Mouse (Mus musculus): Measurements from ENCODE around the gene Tmco3.

The Tmco3 gene

GRCm38 (mm10) chr8:13287692-13288623 lies at the start of gene Tmco3, which contains the start of gene Dcun1d2:
Gene Tmco3 (plus strand): TSS chr8:13288190.
Gene Dcun1d2 (minus strand): TSS chr8:13288131.
- peak; percentile 95 for DNase-seq

GRCm38 (mm10) chr8:13240055-13240454 lies 47.9 kb upstream of the Tmco3 start:
- no peak for DNase-seq

GRCm38 (mm10) chr8:13240691-13241090 lies 47.3 kb upstream of the Tmco3 start:
- DNase-seq = peak; percentile 49

GRCm38 (mm10) chr8:13242985-13243870 lies 44.8 kb upstream of the Tmco3 start:
- no peak for DNase-seq

GRCm38 (mm10) chr8:13244343-13244880 lies 43.6 kb upstream of the Tmco3 start:
- no peak for DNase-seq

GRCm38 (mm10) chr8:13252837-13253236 lies 35.2 kb upstream of the Tmco3 start:
- no peak for DNase-seq

GRCm38 (mm10) chr8:13253413-13253812 lies 34.6 kb upstream of the Tmco3 start:
- no peak for DNase-seq

GRCm38 (mm10) chr8:13254019-13254418 lies 34.0 kb upstream of the Tmco3 start, which contains the start of gene Adprhl1:
Gene Adprhl1 (minus strand): TSS chr8:13254162.
- DNase-seq = peak; percentile 72

GRCm38 (mm10) chr8:13263376-13263775 lies 24.6 kb upstream of the Tmco3 start:
- DNase-seq = no peak

GRCm38 (mm10) chr8:13267566-13267965 lies 20.4 kb upstream of the Tmco3 start:
- DNase-seq = no peak

GRCm38 (mm10) chr8:13272834-13273233 lies 15.2 kb upstream of the Tmco3 start:
- no peak for DNase-seq

GRCm38 (mm10) chr8:13276941-13277447 lies 11.0 kb upstream of the Tmco3 start:
- no peak for DNase-seq

GRCm38 (mm10) chr8:13283200-13283599 lies 4.8 kb upstream of the Tmco3 start:
- DNase-seq = no peak

- peak; percentile 94 for DNase-seq
Observed at GRCm38 (mm10) chr8:13287304-13287691, 692 bp upstream of the Tmco3 start.

- peak; percentile 78 for DNase-seq
Observed at GRCm38 (mm10) chr8:13288646-13289045, 656 bp downstream of the Tmco3 start.

- DNase-seq = peak; percentile 89
Observed at GRCm38 (mm10) chr8:13292364-13292763, 4.4 kb downstream of the Tmco3 start.

GRCm38 (mm10) chr8:13293677-13294470 lies 5.9 kb downstream of the Tmco3 start:
- peak; percentile 82 for DNase-seq

GRCm38 (mm10) chr8:13299571-13299970 lies 11.6 kb downstream of the Tmco3 start:
- DNase-seq = peak; percentile 62

GRCm38 (mm10) chr8:13301036-13301435 lies 13.0 kb downstream of the Tmco3 start:
- no peak for DNase-seq

- no peak for DNase-seq
Observed at GRCm38 (mm10) chr8:13305459-13305858, 17.5 kb downstream of the Tmco3 start.

- DNase-seq = no peak
Observed at GRCm38 (mm10) chr8:13305884-13306283, 17.9 kb downstream of the Tmco3 start.

- no peak for DNase-seq
Observed at GRCm38 (mm10) chr8:13306309-13306909, 18.4 kb downstream of the Tmco3 start.
